Mouse (Mus musculus): Measurements from ENCODE around the gene Gm45208.
A peak's percentile ranks its signal among the peaks of the same experiment; 100 is the strongest.

Gene Gm45208

GRCm38 (mm10) chrX:7775501-7776205 lies 53.6 kb downstream of the Gm45208 start:
- no peak for DNase-seq

GRCm38 (mm10) chrX:7776329-7777082 lies 54.5 kb downstream of the Gm45208 start:
- peak; percentile 58 for DNase-seq

GRCm38 (mm10) chrX:7778450-7779244 lies 56.6 kb downstream of the Gm45208 start:
- no peak for DNase-seq

GRCm38 (mm10) chrX:7779294-7779693 lies 57.2 kb downstream of the Gm45208 start:
- no peak for DNase-seq
